Mouse (Mus musculus) cerebellum, adult 18-20 months (tissue): ENCODE results near the gene Fam92b.

Source experiments
- DNase-seq, 2 experiments: peaks; one replicate each; pipeline ENCODE4 v3.0.0; 2021

The Fam92b gene

DNA sequence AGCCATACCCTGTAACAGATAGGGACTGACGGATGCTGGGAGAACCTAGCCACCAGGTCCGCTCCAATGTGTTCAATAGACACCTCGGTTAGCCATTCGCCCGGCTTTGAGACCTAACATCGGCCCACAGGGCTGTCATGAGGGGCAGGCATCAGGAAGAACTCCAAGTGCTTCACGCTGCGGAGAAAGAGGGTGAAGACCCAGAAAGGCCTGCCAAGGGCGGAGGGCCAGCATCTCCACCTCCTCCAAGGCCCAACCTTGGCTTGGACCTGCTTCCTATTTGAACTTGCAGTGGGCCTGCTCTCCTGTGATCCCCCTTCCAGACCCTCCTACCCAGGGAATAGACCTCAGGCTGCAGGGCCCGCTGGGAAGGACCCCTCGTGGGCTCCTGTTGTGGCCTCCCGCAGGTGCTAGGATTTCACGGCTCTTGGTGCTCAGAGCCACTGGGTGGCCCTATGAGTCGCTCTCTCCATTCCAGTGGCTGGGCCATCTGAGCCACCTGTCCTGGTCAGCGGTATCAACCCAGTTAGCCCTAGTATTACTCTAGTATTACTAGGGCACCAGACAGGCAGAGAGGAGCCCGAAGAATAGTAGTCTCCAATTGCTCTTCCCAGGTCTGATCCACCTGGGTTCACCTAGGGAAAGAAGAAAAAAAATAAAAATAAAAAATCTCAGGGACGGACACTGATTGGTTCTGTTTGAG lies 13.0 kb upstream of the Fam92b start:
- DNase-seq: peak in 1 of 2 experiments; percentile 44

GRCm38 (mm10) chr8:120189440-120189839 lies 12.2 kb upstream of the Fam92b start:
- no peak for DNase-seq

GRCm38 (mm10) chr8:120188510-120188909 lies 11.2 kb upstream of the Fam92b start:
- no peak for DNase-seq

DNA sequence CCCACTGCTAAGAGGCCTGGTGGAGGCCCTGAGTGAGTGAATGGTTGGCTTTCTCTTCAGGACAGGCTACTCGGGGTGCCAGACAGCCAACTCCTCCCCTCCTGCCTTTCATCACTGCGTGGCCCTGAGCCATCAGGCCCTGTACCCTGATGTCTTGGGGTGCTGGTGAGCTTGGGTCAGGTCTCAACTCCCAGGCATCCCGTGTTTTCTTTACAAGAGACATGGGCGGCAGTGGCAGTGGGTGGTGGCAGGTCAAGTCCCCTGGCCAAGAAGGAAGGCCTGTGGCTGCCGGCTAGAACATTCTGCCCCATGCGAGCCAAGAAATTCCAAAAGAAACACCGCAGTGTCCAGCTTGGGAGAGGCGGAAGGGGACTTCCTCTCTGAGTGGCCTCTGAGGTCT lies 9.2 kb upstream of the Fam92b start:
- DNase-seq: no peak

GRCm38 (mm10) chr8:120184850-120185792 lies 7.9 kb upstream of the Fam92b start:
- no peak for DNase-seq

DNA sequence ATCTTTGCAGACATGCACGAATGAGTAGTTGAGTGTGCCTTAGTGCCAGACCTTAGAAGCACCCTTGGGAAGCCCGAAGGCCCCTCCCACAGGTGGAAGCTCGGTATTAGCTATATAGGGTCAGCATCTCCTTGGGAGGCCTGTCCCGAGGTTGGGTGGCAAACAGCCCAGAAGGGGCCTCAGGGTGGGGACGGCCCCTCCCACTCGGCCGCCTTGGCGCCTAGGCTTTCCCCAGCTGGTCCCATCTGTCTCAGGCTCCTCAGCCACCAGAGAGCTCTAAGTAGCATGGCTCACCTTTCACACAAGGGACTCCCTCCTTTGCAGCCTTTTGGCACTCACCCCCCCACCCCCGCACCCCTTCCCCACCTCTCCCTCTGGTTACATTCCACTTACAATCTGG lies 7.1 kb upstream of the Fam92b start:
- DNase-seq: no peak

GRCm38 (mm10) chr8:120181861-120182414 lies 4.7 kb upstream of the Fam92b start:
- no peak for DNase-seq

GRCm38 (mm10) chr8:120181274-120181673 lies 4.0 kb upstream of the Fam92b start:
- no peak for DNase-seq

- no peak for DNase-seq
Measured at GRCm38 (mm10) chr8:120180445-120180970, 3.2 kb upstream of the Fam92b start.

DNA sequence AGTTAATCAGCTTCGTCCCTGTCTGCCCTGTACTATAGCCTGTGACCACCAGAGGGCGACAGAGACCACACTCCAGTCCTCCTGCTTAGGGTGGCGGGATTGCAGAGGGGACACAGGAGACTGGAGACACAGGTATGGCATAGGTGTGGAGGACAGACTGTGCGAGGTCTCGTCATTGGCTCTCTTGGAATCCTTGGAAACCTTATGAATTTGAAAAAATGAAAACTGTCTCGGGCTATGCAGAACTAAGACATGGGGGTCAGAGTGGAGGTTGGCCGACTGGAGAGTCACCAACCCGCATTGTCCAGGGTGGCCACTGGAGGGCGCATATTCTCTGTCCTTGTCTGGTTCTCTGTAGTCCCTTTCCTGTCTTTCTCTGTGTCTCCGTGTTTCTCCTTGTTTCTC lies 1.8 kb upstream of the Fam92b start:
- DNase-seq: peak; percentile 89 to 93

GRCm38 (mm10) chr8:120178124-120178514 lies 853 bp upstream of the Fam92b start:
- DNase-seq: no peak

DNA sequence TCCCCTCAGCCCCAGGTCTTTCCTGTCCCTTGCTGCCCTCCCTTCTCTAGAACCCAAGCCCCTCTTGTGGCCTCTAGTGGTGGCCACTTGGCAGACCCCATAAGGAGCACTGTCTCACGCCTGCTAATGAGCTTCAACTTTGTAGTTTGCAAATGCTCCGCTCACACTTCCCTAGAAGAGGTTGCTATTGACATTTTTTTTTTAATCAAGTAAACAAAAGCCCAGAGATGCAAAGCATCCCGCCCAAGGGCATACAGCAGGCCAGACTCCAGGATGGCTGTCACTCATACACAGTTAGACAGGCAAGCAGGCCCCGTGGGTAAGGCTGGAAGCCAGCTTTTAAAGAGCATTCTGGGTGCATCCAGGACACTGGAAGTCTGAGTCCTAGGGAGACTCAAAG lies 661 bp downstream of the Fam92b start:
- no peak for DNase-seq

DNA sequence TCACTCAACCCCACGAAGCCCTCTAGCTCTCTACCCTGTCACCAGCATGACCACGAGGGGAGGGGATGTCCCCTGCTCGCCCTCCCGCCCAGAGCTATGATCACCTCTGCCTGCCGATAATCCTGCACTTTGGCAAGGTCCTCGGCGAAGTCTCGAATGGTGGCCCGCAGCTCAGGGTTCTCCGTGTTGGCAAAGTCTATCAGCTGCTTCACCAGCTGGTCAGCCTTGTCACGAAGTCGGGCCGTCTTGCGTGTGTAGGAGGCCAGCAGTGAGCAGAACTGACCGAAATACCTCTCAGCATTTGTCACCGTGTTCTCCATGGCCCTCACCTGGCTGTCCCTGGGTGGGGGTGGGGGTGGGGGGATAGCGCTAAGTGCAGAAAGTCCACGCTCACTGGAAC lies 2.7 kb downstream of the Fam92b start:
- DNase-seq: no peak

DNA sequence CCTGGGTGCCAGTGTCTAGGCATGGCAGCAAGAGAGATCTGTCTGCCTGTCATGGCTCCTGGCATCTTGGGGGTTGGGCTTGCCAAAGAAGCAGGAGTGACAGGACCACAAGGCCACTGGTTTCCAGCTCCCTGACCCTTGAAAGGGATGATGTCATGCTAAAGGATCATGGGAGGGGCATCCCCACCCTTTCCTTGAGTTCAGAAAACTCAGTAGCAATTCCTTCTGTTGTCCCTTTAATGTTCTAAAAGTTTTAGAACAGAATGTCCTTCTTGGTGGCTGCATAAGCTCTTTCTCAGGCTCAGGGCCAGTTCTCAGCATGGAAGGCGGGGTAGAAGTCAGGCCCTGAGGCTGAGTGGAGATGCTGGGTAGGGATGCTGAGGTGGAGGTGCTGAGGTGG lies 4.1 kb downstream of the Fam92b start:
- DNase-seq: no peak

GRCm38 (mm10) chr8:120169119-120169518 lies 8.1 kb downstream of the Fam92b start:
- no peak for DNase-seq

GRCm38 (mm10) chr8:120167821-120168220 lies 9.4 kb downstream of the Fam92b start:
- DNase-seq: no peak

GRCm38 (mm10) chr8:120167136-120167535 lies 10.1 kb downstream of the Fam92b start:
- peak; percentile 71 to 75 for DNase-seq

- no peak for DNase-seq
Measured at GRCm38 (mm10) chr8:120164026-120164425, 13.2 kb downstream of the Fam92b start.

GRCm38 (mm10) chr8:120163376-120163775 lies 13.9 kb downstream of the Fam92b start:
- no peak for DNase-seq

GRCm38 (mm10) chr8:120162404-120162752 lies 14.9 kb downstream of the Fam92b start:
- DNase-seq: no peak

- peak in 1 of 2 experiments; percentile 14 for DNase-seq
Measured at GRCm38 (mm10) chr8:120161658-120162403, 15.4 kb downstream of the Fam92b start.

- DNase-seq: peak; percentile 76 to 83
Measured at GRCm38 (mm10) chr8:120160366-120160765, 16.9 kb downstream of the Fam92b start.

DNA sequence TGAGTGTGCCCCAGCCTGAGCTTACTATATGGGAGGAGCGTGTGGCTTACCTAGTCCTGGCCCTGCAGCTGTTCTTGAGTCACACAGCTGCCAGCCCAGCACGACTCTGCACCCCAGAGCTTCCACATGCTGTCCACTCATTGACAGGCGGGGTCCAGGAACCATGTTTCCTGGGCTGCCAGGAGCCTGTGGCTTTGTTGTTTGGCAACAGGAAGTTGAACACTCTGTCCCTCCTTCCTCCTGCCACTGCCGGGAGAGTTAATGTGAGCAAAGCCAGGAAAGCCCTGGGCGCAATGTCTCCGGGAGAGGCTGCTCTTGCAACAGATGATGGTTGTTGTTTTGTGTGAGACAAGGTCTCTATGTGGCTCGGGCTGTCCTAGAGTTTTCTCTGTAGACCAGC lies 24.6 kb downstream of the Fam92b start:
- DNase-seq: no peak
